Mouse (Mus musculus): ENCODE measurements around the gene Col5a1.

- TF ChIP-seq POLR2A (IDR thresholded peaks at IDR 0.05; ENCODE audit: insufficient read depth, low read depth, low read length): no peak
- no peak for TF ChIP-seq CTCF (IDR thresholded peaks at IDR 0.05; ENCODE audit: insufficient read depth, low read depth, low read length)
Measured at GRCm38 (mm10) chr2:27947252-27947651, 61.0 kb downstream of the Col5a1 start.

Measured in olfactory bulb, adult 2 months (tissue).